Mouse (Mus musculus) bone marrow, adult 2 months (tissue): ENCODE results near the gene Fpr1.

Source experiments
- CTCF ChIP-seq: fragments of 200-500 bp; IDR thresholded peaks from 2 replicates; pipeline ENCODE4 v1.5.1; 2011; ENCODE audit warnings: low read length, control low read depth; ENCODE audit not compliant: control insufficient read depth, insufficient read depth
- POLR2A ChIP-seq: fragments of 200-500 bp; IDR thresholded peaks from 2 replicates; pipeline ENCODE4 v1.6.1; 2011; ENCODE audit warnings: low read depth, mild to moderate bottlenecking, control low read depth, low read length, borderline replicate concordance; ENCODE audit not compliant: control insufficient read depth

GRCm38 (mm10) chr17:17843534-17844261, 40.0 kb downstream of the Fpr1 start:
- TF ChIP-seq POLR2A (no peak), CTCF (no peak)
